Mouse (Mus musculus) lung, postnatal 4 days (tissue): Measurements from ENCODE around the gene Trappc5.

Experiments
- DNase-seq, 2 experiments: peaks; one replicate each; pipeline ENCODE4 v3.0.0; 2021

The Trappc5 gene

GRCm38 (mm10) chr8:3678831-3679230 is 2.7 kb downstream of the Trappc5 start:
- no peak for DNase-seq

DNA sequence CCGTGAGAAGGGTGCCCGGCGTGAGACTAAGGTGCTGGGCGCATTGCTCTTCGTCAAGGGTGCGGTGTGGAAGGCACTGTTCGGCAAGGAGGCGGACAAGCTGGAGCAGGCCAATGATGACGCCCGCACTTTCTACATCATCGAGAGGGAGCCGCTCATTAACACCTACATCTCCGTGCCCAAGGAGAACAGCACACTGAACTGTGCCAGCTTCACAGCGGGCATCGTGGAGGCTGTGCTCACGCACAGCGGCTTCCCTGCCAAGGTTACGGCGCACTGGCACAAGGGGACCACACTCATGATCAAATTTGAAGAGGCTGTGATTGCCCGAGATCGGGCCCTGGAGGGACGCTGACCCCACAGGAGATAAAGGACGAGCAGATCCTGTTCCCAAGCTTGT is 3.1 kb downstream of the Trappc5 start:
- no peak for DNase-seq

DNA sequence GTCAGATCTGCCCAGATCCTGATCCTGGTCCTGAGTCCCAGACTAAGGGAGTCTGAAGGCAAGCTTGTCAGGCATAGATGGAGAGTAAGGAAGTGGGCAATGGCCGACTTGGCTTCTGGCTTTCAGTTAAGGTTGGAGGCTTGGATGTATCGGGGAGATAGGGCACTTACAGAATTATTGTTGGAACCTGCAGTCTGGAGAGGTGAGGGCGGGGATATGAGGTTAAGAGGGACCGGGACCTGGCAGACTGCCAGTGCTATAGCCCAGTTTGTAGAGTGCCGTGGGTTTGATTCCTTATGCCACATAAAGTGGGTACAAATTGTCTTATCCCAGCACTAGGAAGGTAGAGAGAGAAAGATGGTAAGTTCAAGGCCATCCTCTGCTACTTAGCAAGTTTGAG is 3.6 kb downstream of the Trappc5 start:
- no peak for DNase-seq

DNA sequence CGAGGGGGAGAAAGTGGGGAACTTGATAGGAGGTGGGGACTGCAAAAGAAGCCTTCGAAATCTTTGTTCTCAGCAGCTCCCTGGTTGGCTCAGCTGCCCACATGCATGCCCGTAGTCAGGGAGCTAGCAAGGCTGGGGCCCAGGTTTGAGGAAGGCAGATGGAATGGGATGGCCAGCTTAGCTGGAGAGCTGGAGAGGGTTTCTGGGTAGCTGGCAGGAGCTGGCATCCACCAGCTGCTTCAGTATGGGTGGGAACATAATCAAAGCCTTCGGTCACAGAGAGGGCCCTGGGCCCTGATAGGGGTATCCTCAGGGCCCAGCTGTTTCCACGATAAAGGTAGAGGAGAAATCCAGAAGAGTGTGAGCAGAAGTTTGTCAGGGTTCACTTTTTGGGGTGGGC is 6.3 kb downstream of the Trappc5 start:
- DNase-seq: no peak

GRCm38 (mm10) chr8:3683408-3684176 is 7.5 kb downstream of the Trappc5 start:
- DNase-seq: no peak

GRCm38 (mm10) chr8:3684530-3684929 is 8.4 kb downstream of the Trappc5 start:
- DNase-seq: no peak

DNA sequence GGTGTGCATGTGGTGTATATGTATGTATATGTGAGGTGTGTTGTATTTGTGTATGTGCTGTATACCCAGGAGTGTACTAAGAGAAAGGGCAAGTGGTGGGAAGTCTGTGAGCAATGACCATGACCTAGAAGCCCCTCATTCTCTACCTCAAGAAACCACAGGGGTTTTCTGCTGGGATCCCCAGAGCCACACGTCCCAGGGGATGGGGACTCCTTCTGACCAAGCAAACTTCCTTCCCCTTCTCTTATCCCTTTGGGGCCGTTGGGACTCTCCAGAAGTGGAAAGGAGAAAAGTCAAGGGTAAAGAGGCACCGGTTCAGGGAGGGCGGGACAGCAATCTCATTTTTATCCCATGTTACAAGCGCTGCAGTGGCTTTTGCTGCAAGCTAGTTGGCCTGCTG is 9.3 kb downstream of the Trappc5 start:
- no peak for DNase-seq

DNA sequence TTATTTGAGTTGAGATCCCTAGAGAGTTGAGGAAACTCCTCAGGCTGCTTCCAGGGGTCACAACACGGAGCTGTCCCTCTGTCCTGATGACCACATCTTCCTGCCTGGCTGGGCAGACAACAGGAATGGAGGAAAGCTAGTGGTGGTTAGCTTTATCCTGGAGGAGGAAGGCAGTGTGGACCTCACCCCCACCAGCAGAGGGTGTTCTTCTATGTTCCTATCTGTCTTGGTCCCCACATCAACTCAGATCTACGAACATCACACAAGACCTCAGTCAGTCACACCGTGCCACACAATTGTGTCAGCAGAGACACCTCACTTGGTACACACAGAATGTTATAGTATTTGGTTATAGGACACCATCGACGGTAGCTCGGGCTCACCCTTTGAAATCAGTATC is 11.4 kb downstream of the Trappc5 start:
- DNase-seq: no peak

- DNase-seq: peak in 1 of 2 experiments; percentile 21
These were observed 14.7 kb downstream of the Trappc5 start for GRCm38 (mm10) chr8:3690774-3691173.

DNA sequence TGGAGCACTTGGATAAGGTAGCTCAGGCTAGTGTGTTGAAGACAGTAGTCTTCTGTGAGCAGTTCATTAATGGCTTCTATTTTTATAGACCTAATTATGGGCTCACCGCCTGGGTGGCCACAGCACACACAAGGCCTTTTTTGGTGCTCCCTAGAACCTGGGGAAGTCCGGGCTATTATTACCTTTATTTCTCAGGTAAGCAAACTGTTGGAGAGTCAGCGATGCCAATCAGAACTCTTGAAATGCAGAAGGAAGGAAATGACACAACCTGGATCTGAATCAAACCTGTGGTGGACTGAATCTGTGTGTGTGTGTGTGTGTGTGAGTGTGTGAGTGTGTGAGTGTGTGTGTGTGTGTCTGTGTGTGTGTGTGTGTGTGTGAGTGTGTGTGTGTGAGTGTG is 18.0 kb downstream of the Trappc5 start, which contains the start of gene Fcer2a:
Fcer2a (minus strand) TSS at position 55 of the 400 bp plus-strand sequence.
- no peak for DNase-seq

DNA sequence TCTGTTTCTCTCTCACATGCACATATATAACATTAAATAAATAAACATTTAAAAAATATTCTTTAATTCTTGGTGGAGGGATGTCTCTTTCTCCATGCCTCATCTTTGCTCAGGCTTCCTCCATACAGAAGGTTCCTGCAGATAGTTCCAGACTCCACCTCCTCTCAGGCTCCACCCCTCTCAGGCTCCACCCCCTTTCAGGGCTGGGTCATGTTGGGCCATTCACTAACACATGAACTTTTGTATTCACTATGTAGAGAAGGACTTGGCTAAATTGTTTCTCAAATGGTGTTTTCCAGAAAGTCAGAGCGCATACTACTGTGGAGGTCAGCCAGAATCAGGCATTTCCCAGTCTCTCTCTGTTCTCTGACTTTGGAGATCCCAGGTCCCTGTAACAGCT is 25.4 kb downstream of the Trappc5 start:
- no peak for DNase-seq

DNA sequence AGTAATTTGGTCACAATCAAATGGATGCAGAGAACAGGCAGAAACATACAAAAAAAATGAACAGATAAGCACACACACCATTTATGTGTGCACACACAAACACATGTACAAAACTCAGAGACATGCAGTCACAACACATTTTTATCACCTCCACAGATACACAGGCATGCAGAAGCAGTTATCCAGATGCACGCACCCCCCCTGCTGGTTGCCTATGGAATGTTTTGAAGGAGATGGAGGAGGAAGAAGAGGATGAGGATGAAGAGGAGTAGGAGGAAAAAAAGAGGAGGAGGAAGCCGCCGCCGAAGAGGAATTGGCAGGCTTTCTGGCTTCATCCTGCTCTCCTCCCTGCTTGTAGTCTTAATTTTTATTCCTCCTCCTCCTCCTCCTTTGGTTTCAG is 29.6 kb downstream of the Trappc5 start:
- peak in 1 of 2 experiments; percentile 16 for DNase-seq

GRCm38 (mm10) chr8:3707611-3708010 is 31.5 kb downstream of the Trappc5 start:
- no peak for DNase-seq

- no peak for DNase-seq
These were observed 34.2 kb downstream of the Trappc5 start for GRCm38 (mm10) chr8:3710312-3710711.

GRCm38 (mm10) chr8:3711646-3712045 is 35.5 kb downstream of the Trappc5 start:
- DNase-seq: no peak

- DNase-seq: no peak
These were observed 41.3 kb downstream of the Trappc5 start for GRCm38 (mm10) chr8:3717321-3717954.

GRCm38 (mm10) chr8:3718559-3718958 is 42.5 kb downstream of the Trappc5 start:
- DNase-seq: peak; percentile 75 to 81

DNA sequence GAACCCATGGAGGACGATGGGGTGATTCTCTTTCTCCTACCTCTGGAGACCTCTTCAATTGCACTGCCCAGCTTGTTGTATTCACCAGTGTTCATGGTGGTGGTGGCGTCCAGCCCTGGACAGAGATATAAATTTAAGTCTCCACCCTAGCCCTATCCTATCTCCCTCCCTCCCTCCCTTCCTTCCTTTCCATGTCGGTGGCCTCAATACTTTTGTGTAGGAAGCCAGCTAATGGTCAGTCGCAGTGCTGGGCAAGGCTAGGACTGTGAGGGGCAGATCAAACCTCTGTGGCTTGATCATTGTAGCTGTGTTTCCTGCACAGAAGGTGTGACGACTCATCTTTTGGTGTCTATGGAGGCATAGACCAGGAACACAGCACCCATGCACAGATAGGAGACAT is 44.5 kb downstream of the Trappc5 start, which contains the start of gene Clec4g:
Clec4g (minus strand) TSS at position 101 of the 400 bp plus-strand sequence.
- DNase-seq: no peak

DNA sequence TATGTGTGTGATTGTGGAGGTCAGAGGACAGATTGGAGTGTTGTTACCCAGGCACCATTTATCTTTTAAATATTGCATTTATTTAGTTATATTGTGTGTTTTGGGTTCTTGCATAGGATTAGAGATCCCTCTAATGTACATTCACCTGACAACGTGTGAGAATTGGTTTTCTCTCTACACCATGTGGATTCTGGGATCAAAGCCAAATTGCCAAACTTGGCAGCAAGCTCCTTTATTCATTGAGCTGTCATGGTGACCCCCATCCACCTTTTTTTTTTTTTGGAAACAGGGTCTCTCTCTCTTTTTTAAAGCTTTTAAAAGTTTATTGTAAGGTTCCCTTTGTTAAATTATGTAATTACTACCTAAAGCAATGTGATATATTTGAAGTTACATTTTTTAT is 44.9 kb downstream of the Trappc5 start:
- no peak for DNase-seq
